Mouse (Mus musculus): ENCODE results near the gene Psmd9.
A peak's percentile ranks its signal among the peaks of the same experiment; 100 is the strongest.

Psmd9 gene

GRCm38 (mm10) chr5:123251390-123251789 is 82.2 kb downstream of the Psmd9 start:
- no peak for DNase-seq (ENCODE audit: low spot score in 2 of 2)

DNA sequence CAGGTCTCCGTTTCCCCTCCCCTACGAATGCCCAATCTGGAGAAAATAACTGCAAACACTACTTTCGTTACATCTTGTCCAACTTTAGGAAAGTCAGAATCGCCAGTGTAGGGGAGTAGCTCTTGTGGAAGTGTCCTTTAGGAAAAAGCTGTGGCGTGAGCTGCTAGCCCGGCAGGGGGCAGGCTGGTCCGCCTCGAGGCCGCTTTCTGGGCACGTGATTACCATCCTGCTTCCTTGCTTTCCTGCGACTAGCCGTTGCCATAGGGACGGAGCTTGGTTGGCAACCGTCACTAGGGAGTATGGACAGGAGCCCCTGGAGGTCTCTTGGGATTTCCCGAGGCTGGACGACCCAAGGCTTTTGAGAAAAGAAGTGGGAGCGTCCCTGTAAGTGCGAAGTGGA is 82.6 kb downstream of the Psmd9 start, which contains the start of gene Wdr66:
TSS of gene Wdr66 (plus strand) at position 269 of the 400 bp plus-strand sequence.
- peak; percentile 78 to 95 for DNase-seq (ENCODE audit: low spot score in 2 of 2)

GRCm38 (mm10) chr5:123256841-123257755 is 87.9 kb downstream of the Psmd9 start:
- peak; percentile 42 to 80 for DNase-seq (ENCODE audit: low spot score in 2 of 2)

- peak in 1 of 2 experiments; percentile 57 for DNase-seq (ENCODE audit: low spot score in 2 of 2)
These were observed 89.8 kb downstream of the Psmd9 start for GRCm38 (mm10) chr5:123258990-123259389.

DNA sequence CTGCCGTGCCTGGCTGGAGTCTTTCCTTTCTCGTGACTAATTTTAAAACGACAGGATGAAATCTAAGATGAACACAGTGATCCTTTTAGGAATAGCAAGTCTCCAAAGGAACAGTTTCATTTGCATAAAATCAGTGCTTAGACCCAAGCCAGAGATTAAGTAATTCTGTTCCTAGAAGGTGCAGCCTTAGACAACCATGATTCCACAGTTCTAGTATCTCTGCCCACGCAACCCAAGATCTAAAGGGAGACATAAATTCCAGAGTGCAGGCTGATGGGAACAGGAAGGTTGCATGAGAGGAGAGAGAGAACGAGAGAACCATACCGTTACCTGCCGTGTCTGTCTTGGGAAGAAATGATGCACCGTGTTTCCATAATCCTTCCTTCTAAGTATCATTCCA is 91.5 kb downstream of the Psmd9 start:
- DNase-seq (ENCODE audit: low spot score in 2 of 2): peak in 1 of 2 experiments; percentile 30

DNA sequence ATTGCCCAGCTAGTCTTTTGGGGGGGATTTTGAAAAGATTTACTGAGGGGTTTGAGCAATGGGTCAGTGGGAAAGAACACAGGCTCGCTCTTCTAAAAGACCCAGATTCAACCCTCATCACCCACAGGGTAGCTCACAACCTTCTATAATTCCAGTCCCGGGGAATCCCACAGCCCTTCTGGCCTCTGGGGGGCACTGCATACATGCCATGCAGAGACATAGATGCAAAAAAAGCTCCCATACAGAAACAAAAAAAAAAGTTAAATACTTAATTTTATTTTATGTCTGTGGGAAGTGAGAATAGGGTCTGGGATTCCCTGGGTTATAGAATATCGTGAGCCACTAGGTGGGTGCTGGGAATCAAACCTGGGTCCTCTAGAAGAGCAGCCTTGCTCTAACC is 97.7 kb downstream of the Psmd9 start:
- DNase-seq (ENCODE audit: low spot score in 2 of 2): no peak

GRCm38 (mm10) chr5:123268477-123269474 is 99.6 kb downstream of the Psmd9 start:
- DNase-seq (ENCODE audit: low spot score in 2 of 2): no peak

DNA sequence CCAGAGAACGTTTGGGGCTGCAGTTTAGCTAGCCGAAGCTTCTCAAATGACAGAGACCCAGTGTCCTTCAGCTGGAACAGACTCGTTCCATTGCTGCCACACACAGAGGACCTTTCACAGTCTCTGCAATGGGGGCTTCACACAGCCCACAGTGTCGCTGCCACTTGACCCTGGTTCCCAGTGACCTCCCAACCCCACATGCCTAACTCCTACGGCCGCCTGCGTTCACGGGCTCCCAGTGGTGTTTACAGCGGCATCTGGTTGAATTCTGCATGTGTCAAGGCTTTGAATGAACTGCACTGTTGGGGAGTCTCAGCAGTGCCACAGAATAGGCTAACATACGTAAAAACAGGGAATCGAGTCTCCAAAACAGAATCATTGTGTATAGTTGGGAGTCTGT is 101.7 kb downstream of the Psmd9 start:
- DNase-seq (ENCODE audit: low spot score in 2 of 2): no peak

DNA sequence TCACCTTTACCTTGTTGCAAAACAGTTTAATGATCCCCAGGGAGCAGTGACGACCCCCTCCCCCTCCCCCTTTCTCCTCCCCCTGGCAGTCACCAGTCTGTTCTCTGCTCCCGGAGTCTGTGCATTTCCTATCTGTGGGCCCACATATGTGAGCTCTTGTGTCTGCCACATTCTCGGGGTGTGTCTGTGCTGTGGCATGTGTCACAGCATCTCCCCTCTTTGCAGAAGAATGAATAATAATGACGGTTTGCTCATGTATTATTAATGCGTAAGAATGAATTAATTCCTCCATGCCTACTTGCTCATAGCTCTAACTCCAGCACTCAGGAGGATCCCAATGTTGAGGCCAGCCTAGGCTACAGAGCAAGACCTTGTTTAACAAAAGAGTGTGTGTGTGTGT is 103.7 kb downstream of the Psmd9 start:
- DNase-seq (ENCODE audit: low spot score in 2 of 2): no peak

DNA sequence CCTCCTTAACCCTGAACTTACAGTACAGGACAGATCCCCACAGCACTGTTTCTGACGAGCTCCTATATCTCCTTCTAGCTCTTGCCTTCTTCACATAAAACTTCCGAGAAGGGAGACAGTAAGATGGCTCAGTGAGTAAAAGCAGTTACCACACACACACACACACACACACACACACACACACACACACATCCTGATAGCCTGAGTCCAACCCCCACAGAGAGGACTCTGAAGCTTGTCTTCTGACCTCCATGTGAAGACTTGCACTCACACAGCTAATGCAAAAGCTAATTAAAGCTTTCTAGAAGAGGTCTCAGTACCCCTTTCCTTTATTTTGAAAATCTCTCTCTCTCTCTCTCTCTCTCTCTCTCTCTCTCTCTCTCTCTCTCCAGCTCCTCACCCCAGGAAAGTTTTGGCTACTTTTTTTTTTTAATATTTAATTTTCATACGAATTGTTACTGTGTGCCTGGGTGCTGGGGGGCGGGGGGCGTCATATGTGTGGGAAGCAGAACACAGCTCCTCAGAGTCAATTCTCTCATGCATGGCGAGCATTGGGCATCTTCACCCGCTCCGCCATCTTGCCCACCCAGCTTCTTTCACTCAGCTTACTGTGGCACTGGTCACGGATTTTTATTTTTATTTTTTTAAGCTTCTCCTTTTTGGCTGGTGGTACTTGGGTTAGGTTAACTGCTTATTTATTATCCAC is 107.6 kb downstream of the Psmd9 start:
- no peak for DNase-seq (ENCODE audit: low spot score in 2 of 2)

GRCm38 (mm10) chr5:123277342-123277701 is 108.1 kb downstream of the Psmd9 start:
- no peak for DNase-seq (ENCODE audit: low spot score in 2 of 2)

DNA sequence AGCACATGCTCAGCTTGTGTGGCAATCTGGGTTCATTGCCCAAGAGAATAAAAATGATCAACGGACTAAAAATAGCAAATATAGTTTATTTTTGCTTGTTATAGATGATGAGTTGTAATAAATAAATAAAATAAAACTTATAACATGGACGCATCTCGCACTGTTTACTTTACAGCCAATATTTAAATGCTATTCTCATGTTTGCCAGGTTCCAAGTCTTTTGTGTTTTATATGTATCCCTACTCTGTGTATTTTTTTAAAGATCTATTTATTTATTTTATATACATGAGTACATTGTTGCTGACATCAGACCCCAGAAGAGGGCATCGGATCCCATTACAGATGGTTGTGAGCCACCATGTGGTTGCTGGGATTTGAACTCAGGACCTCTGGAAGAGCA is 108.5 kb downstream of the Psmd9 start:
- no peak for DNase-seq (ENCODE audit: low spot score in 2 of 2)

DNA sequence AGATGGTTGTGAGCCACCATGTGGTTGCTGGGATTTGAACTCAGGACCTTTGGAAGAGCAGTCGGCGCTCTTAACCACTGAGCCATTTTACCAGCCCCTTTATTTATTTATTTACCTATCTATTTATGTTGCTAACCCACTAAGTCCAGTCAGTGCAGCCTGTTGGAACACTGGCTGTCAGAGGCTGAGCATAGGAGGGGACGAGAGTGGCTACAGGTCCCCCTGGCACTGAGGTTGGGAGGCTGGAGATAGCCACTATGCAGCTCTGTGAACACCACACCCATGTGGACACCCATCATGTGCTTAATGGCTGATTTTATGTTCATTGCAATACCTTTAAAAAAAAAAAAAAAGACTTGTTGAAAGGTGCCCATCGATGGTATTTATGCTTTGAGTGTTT is 110.0 kb downstream of the Psmd9 start:
- DNase-seq (ENCODE audit: low spot score in 2 of 2): no peak

DNA sequence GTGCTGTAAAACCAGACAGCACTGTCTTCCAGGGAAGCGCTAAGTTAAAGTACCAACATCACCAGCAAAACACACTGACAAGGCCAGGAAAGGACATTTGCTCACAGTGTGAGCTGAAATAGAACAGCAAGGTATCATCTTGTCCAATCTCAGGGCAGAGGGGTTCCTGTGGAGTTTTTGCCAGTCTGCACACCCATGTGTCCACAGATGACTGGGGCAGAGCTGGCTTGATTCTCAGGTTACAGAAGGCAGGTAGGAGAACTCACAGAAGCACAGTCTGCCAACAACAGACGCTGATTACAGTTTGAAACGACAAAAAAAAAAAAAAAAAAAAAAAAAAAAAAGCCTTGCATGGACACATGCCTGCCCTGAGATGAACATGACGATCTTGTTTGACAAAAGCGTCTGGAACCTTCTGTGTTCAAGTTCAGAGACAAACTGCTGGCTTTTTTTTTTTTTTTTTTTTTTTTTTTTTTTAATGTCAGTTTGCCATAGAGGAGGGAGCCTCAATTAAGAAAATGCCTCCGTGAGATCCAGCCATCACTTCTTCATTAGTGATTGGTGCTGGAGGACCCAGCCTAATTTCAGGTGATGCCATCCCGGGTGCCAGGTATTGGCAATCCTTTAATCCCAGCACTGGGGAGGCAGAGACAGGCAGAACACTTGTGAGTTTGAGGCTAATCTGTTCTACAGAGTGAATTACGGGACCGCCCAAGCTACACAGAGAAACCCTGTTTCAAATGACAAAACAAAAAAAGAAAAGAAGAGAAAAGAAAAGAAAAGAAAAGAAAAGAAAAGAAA is 112.3 kb downstream of the Psmd9 start:
- DNase-seq (ENCODE audit: low spot score in 2 of 2): no peak

DNA sequence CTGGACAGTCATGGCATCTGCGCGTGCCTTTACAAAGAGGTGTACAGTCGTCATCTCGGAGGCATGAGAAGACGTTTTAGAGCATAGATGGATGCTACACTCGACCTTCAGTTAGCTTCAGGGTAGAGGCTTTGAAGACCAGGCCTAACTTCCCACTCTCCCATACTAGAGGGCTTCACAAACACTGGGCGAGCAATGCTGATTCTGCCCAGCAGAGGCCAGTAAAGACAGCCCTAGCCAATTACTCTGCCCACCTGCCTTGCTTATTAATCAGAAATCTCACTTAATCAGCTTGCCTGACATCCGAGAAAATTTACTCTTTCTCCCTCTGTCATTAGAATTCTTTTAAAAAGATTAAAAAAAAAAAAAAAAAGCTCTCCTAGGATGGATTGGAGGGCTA is 116.0 kb downstream of the Psmd9 start:
- DNase-seq (ENCODE audit: low spot score in 2 of 2): peak in 1 of 2 experiments; percentile 45

DNA sequence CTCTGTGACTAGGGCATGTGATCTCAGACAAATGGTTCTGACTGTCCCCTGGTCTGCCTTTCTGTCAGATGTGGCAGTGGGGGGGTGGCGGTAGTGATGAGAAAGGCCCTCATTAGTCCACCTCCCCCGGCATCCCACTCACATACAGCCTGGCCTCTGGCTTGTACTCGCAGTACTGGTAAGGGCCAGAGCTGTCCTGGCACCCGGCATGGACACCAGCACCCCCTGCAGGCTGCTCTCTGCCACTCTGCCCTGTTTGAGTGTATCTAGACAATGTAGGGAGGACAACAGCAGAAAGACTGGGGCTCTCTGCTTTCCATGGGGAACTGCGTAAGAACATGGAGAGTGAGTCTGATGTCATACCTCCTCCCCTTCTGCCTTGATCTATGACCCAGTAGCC is 118.9 kb downstream of the Psmd9 start:
- DNase-seq (ENCODE audit: low spot score in 2 of 2): no peak

- DNase-seq (ENCODE audit: low spot score in 2 of 2): no peak
These were observed 125.4 kb downstream of the Psmd9 start for GRCm38 (mm10) chr5:123294653-123295052.

DNA sequence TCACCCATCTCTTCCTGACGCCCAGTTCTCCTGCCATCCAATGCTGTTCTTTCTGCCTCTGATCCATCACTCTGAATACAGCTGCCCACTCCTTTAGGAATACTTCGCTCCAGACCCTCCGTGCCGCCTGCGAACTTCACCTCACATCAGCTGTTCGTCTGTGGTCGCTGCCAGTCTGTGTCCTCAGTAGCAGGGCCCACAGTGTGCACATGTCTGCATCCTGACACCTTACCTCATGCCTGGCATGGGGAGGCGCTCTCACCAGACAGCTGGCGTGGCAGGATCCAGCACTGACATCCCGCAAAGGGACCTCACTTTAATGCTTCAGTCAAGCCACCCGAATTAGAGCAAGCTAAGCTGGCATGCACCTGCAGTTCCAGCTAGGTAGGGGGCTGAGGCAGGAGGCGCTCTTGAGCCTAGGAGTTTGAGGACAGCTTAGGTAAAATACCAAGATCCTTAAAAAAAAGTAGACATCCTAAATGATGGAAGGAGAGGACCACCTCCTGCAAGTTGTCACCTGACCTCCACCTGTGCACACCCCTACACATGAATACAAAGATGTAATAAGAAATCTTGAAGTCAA is 127.1 kb downstream of the Psmd9 start:
- no peak for DNase-seq (ENCODE audit: low spot score in 2 of 2)

- no peak for DNase-seq (ENCODE audit: low spot score in 2 of 2)
These were observed 128.0 kb downstream of the Psmd9 start for GRCm38 (mm10) chr5:123296972-123297754.

DNA sequence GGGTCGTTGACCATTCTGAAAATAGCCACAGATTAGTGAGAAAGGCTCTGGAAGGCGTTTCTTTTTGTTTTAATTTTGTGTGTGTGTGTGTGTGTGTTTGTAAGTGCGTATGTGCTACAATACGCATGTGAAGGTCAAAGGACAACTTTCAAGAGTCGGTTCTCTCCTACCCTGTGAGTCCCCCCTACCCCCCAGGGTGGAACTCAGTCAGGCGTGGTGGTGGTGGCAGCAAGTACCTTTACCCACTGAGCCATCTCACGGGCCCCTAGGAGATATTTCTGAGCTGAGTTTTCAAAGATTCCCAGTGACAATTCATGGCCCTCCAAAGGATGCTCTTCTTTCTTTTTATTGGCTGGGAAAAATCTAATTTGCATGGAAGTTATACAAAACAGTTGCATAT is 128.6 kb downstream of the Psmd9 start:
- no peak for DNase-seq (ENCODE audit: low spot score in 2 of 2)

Measured in left cerebral cortex, adult 9 months (tissue).